Mouse (Mus musculus): ENCODE measurements around the gene Syne2.

DNA sequence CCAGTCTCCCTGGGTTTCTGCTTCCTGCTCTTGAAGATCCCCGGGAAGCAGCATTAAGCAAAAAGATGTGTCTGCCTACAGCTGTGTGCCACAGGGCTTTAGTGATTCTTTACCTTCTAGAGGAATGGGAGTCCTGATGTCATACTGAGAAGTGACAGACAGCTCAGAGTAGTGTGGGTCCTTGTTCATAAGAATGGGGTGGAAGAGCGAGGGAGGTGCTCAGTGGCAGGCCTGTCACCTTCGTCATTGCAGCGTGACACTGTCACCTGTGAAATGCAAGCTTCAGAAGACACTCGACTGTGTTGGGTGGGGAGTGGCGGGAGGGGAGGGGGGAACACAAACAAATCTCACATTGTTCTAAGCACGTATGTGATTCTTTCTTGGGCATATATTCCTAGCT, 23.2 kb downstream of the Syne2 start:
- TF ChIP-seq CTCF (IDR thresholded peaks at IDR 0.05; ENCODE audit: low read depth, low read length) (no peak), POLR2A (IDR thresholded peaks at IDR 0.05; ENCODE audit: insufficient read depth, low read length) (no peak), EP300 (IDR thresholded peaks at IDR 0.05; ENCODE audit: insufficient read depth, low read depth, low read length) (no peak)

All from ES-Bruce4 (cell line).